In genomic region chr4:149277571-149277970, GRCm38 (mm10) we compare ENCODE assay signal across 8 mouse cellular contexts. TPM values are rescaled to one million over a fixed set of nuclear protein-coding genes. Genes with fewer than 3 reads are reported as not detected.
DNase-seq lines count a peak whose midpoint lies in the region; ATAC-seq and TF ChIP-seq lines count a peak whose summit lies in the region.

No protein-coding gene starts in this region.

- no peak for TF ChIP-seq EP300 in liver, postnatal 0 days (IDR thresholded peaks at IDR 0.05; ENCODE audit: low read depth)

- H3K36me3 ChIP-seq in liver, adult 2 months (ENCODE audit: control insufficient read depth, insufficient read depth, low read length): peaks cover 30% of the 10 kb centered on the region
- 0 out of 2 replicates have a peak, but pooled peaks cover 2% of the 10 kb centered on the region for H3K36me3 ChIP-seq in liver, postnatal 0 days (replicated peaks; ENCODE audit: insufficient read depth, low read length)
- H3K36me3 ChIP-seq in forebrain, embryonic 14.5 days (ENCODE audit: control insufficient read depth, insufficient read depth, low read length): peaks cover 35% of the 10 kb centered on the region
- 0 out of 2 replicates have a peak, but pooled peaks cover 2% of the 10 kb centered on the region for H3K36me3 ChIP-seq in intestine, embryonic 15.5 days
- peaks cover 31% of the 10 kb centered on the region for H3K36me3 ChIP-seq in neural tube, embryonic 15.5 days

- H3K4me2 ChIP-seq in liver, postnatal 0 days (ENCODE audit: low read depth, low read length): no peak overlapping the region
- no peak overlapping the region for H3K4me2 ChIP-seq in forebrain, embryonic 14.5 days (ENCODE audit: low read length)
- H3K4me2 ChIP-seq in intestine, embryonic 15.5 days (replicated peaks): no peak overlapping the region; the same call in 1 of the 2 replicates
- peak overlapping the region; percentile 25 for H3K4me2 ChIP-seq in neural tube, embryonic 15.5 days

- DNase-seq in liver, adult 2 months (ENCODE audit: extremely low read depth, low read depth, low spot score): peak; percentile 36
- DNase-seq in liver, postnatal 0 days: no peak
- DNase-seq in forebrain, embryonic 14.5 days (ENCODE audit: low spot score): peak; percentile 77
- no peak for DNase-seq in right cerebral cortex, postnatal 4 days
- DNase-seq in urinary bladder, adult 2 months (ENCODE audit: low spot score): no peak
- DNase-seq in urinary bladder, adult 18-20 months (ENCODE audit: low spot score in 2 of 2): no peak

- no peaks in the 10 kb centered on the region for H3K9me3 ChIP-seq in liver, postnatal 0 days (ENCODE audit: low read length)
- H3K9me3 ChIP-seq in forebrain, embryonic 14.5 days (replicated peaks; ENCODE audit: control insufficient read depth, low read length): no peaks in the 10 kb centered on the region
- H3K9me3 ChIP-seq in intestine, embryonic 15.5 days: no peaks in the 10 kb centered on the region
- H3K9me3 ChIP-seq in neural tube, embryonic 15.5 days (replicated peaks): 0 out of 2 replicates have a peak, but pooled peaks cover 3% of the 10 kb centered on the region

- H3K27ac ChIP-seq in liver, adult 2 months (replicated peaks; ENCODE audit: insufficient read depth, low read depth, low read length): no peak overlapping the region
- H3K27ac ChIP-seq in liver, postnatal 0 days (ENCODE audit: low read depth): no peak overlapping the region
- H3K27ac ChIP-seq in forebrain, embryonic 14.5 days (ENCODE audit: low read depth, low read length): no peak overlapping the region
- H3K27ac ChIP-seq in intestine, embryonic 15.5 days: no peak overlapping the region
- peak overlapping the region; percentile 54; the same call in 1 of the 2 replicates for H3K27ac ChIP-seq in neural tube, embryonic 15.5 days (replicated peaks)

- no peak for TF ChIP-seq CTCF in liver, adult 2 months (IDR thresholded peaks at IDR 0.05; ENCODE audit: low read depth, low read length)
- TF ChIP-seq CTCF in liver, postnatal 0 days (IDR thresholded peaks at IDR 0.05; ENCODE audit: low read depth): no peak

- WGBS in liver, adult 2 months: 57% methylated on average over 4 of the region's 4 CpGs
- WGBS in liver, postnatal 0 days (ENCODE audit: insufficient replicate concordance): 69% methylated on average over 4 of the region's 4 CpGs
- 70% methylated on average over 4 of the region's 4 CpGs for WGBS in forebrain, embryonic 14.5 days
- 42% methylated on average over 4 of the region's 4 CpGs for WGBS in intestine, embryonic 15.5 days
- WGBS in neural tube, embryonic 15.5 days: 44% methylated on average over 4 of the region's 4 CpGs

- H3K4me1 ChIP-seq in liver, adult 2 months (ENCODE audit: control insufficient read depth, insufficient read depth, low read length): peaks cover 14% of the 10 kb centered on the region
- peaks cover under 1% of the 10 kb centered on the region; the same call in 1 of the 2 replicates for H3K4me1 ChIP-seq in liver, postnatal 0 days (ENCODE audit: insufficient read depth)
- peaks cover 16% of the 10 kb centered on the region; the same call in 1 of the 2 replicates for H3K4me1 ChIP-seq in forebrain, embryonic 14.5 days (ENCODE audit: control insufficient read depth, insufficient read depth, low read length)
- peaks cover 3% of the 10 kb centered on the region; the same call in 1 of the 2 replicates for H3K4me1 ChIP-seq in intestine, embryonic 15.5 days (replicated peaks)
- H3K4me1 ChIP-seq in neural tube, embryonic 15.5 days: peaks cover 29% of the 10 kb centered on the region

- no peak overlapping the region for H3K4me3 ChIP-seq in liver, adult 2 months (ENCODE audit: insufficient read depth, low read depth, low read length)
- H3K4me3 ChIP-seq in liver, postnatal 0 days (ENCODE audit: low read depth, low read length): no peak overlapping the region
- no peak overlapping the region for H3K4me3 ChIP-seq in forebrain, embryonic 14.5 days (ENCODE audit: low read depth, low read length)
- no peak overlapping the region for H3K4me3 ChIP-seq in intestine, embryonic 15.5 days (replicated peaks)
- no peak overlapping the region for H3K4me3 ChIP-seq in neural tube, embryonic 15.5 days (replicated peaks)

- no peak for ATAC-seq in liver, postnatal 0 days
- peak; percentile 73 for ATAC-seq in forebrain, embryonic 14.5 days
- ATAC-seq in intestine, embryonic 15.5 days: peak; percentile 84
- ATAC-seq in neural tube, embryonic 15.5 days (ENCODE audit: low FRiP score): peak; percentile 58; the same call in 1 of the 2 replicates

- no peak overlapping the region for H3K9ac ChIP-seq in liver, adult 2 months (ENCODE audit: low read depth, low read length)
- no peak overlapping the region for H3K9ac ChIP-seq in liver, postnatal 0 days (replicated peaks)
- no peak overlapping the region for H3K9ac ChIP-seq in forebrain, embryonic 14.5 days (ENCODE audit: low read length)
- H3K9ac ChIP-seq in intestine, embryonic 15.5 days: no peak overlapping the region
- no peak overlapping the region for H3K9ac ChIP-seq in neural tube, embryonic 15.5 days (replicated peaks)

- no peaks in the 10 kb centered on the region for H3K27me3 ChIP-seq in liver, adult 2 months (ENCODE audit: control insufficient read depth, insufficient read depth, low read length)
- no peaks in the 10 kb centered on the region for H3K27me3 ChIP-seq in liver, postnatal 0 days (ENCODE audit: insufficient read depth, low read length)
- no peaks in the 10 kb centered on the region for H3K27me3 ChIP-seq in forebrain, embryonic 14.5 days (replicated peaks; ENCODE audit: control insufficient read depth, insufficient read depth, low read length)
- H3K27me3 ChIP-seq in intestine, embryonic 15.5 days (replicated peaks): no peaks in the 10 kb centered on the region
- H3K27me3 ChIP-seq in neural tube, embryonic 15.5 days (replicated peaks): no peaks in the 10 kb centered on the region

- no peak for TF ChIP-seq POLR2A in liver, adult 2 months (IDR thresholded peaks at IDR 0.05; ENCODE audit: extremely low read depth, insufficient read depth, low read length)

- H3K79me2 ChIP-seq in liver, adult 2 months (ENCODE audit: control insufficient read depth, insufficient read depth, low read length): peaks cover 21% of the 10 kb centered on the region

RNA-seq across cellular contexts. Expression of gene Kif1b, which starts 29.9 kb away (rescaled TPM):
- 74.4 and 94.2 TPM in 2 replicates for total RNA-seq in liver, adult 2 months (2014; rRNA removed)
- polyA plus RNA-seq in liver, adult 2 months (2012; rRNA removed): 38.4 and 41.2 TPM in 2 replicates
- 6.9 and 8.9 TPM in 2 replicates for polyA plus RNA-seq in liver, postnatal 0 days (2015; fragmentation: Nextera tagmentation; extraction: Ambion mirVana)
- polyA plus RNA-seq in forebrain, embryonic 14.5 days (2014; fragmentation: Nextera tagmentation; extraction: Ambion mirVana): 101 and 132 TPM in 2 replicates
- 23.3 and 25.5 TPM in 2 replicates for polyA plus RNA-seq in intestine, embryonic 15.5 days (2015; fragmentation: Nextera tagmentation; extraction: Ambion mirVana)
- 102 and 121 TPM in 2 replicates for polyA plus RNA-seq in neural tube, embryonic 15.5 days (2015; fragmentation: Nextera tagmentation; extraction: Ambion mirVana)
- polyA plus RNA-seq in urinary bladder, adult 2 months (2012; rRNA removed): 39.7 and 42.1 TPM in 2 replicates

Comparison
In these comparisons a context has a peak if more than half of its experiments do, and no peak if none do; other contexts are left out.
1. DNase-seq: peak in liver, adult 2 months (single experiment) and forebrain, embryonic 14.5 days (single experiment); none in liver, postnatal 0 days (single experiment), right cerebral cortex, postnatal 4 days (single experiment), urinary bladder, adult 2 months (single experiment) and urinary bladder, adult 18-20 months (0 of 2).